Mouse (Mus musculus): ENCODE measurements around the gene Pold1. TPM values are rescaled to one million over a fixed set of nuclear protein-coding genes. Genes with fewer than 3 reads are reported as not detected.

Pold1 gene
- polyA plus RNA-seq, 1 experiment from 2014 or later: 101 TPM

DNA sequence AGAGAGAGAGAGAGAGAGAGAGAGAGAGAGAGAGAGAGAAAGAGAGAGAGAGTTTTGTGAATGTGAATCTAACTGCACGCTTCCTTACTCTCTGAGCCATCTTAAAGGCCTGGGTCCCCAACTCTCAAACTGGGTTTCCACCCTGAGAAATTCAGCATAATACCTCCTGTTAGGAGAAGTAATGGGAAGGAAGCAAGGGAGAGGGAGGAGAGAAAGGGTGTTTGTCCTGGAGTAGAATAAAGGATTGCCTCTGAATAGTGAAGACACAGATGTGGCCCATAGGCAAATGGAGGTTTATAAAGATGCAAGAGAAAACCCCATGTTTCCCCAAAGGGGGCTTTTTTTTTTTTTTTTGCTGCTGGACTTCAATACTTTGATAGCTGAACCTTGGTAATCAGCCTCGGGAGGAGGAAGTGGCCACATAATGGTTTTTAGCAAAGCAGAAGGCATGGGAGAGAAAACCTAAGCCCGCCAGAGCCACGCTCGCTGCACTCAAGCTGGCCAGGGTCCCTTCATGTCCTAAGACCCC lies 24.4 kb upstream of the Pold1 start:
- no peak overlapping the region for H3K4me3 ChIP-seq
- H3K9me3 ChIP-seq: no peaks in the 10 kb centered on the region
- H3K4me2 ChIP-seq (replicated peaks): no peak overlapping the region
- no peaks in the 10 kb centered on the region for H3K4me1 ChIP-seq
- 80% methylated on average over 5 of the region's 5 CpGs for WGBS
- ATAC-seq (ENCODE audit: low FRiP score, low read depth): no peak
- no peak overlapping the region for H3K9ac ChIP-seq
- peaks cover 9% of the 10 kb centered on the region; the same call in 1 of the 2 replicates for H3K27me3 ChIP-seq
- no peak overlapping the region for H3K27ac ChIP-seq
- no peaks in the 10 kb centered on the region for H3K36me3 ChIP-seq

DNA sequence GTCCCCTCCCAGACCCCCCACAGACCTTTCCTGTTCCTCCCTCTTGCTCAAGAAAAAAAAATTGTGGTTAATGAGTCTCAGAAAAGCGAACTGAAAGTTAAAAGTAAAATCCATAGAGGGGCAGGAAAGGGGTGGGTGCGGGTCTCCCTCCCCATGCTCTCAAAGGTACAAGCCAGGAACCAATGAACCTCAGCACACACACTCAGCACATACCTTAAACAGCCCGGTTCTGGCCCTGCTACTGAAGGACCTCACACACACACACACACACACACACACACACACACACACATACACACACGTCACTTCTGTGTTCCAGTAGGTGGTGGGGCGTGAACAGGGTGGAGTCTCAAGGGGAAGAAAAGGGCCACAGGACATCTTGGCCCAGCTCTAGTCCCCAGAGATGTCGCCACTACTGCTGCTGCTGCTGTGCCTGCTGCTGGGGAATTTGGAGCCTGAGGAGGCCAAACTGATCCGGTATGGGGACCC lies 23.6 kb upstream of the Pold1 start, which contains the start of gene Napsa:
Napsa (plus strand) TSS at position 168 of the 489 bp plus-strand sequence.
- ATAC-seq (ENCODE audit: low FRiP score, low read depth): no peak
- H3K9ac ChIP-seq: no peak within 1 kb of the TSS
- WGBS: 40% methylated on average over 7 of the region's 7 CpGs
- no peaks in the 10 kb centered on the region for H3K4me1 ChIP-seq
- no peaks in the 10 kb centered on the region for H3K9me3 ChIP-seq
- H3K27ac ChIP-seq: no peak within 1 kb of the TSS
- no peak within 1 kb of the TSS for H3K4me3 ChIP-seq
- H3K27me3 ChIP-seq: peaks cover 9% of the 10 kb centered on the region; the same call in 1 of the 2 replicates
- H3K36me3 ChIP-seq: no peaks in the 10 kb centered on the region
- H3K4me2 ChIP-seq (replicated peaks): no peak within 1 kb of the TSS

DNA sequence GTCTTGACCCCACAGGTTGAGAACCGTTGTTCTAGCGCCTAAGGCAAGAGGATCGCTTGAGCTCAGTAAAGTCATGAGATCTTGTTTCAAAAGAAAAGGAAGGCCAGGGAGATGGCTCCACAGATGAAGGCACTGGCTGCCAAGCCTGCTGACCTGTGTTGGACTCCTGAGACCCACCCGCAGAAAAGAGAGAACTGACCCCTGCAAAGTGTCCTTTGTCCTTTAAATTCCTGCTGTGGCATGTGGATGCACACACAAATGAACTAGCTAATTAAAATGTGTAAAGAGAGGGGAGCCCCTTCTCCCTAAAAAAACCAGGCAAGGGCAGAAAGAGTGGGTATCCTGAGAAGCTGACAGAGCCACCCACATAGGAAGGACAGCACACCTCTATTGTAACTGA lies 23.2 kb upstream of the Pold1 start:
- H3K4me2 ChIP-seq (replicated peaks): no peak overlapping the region
- H3K36me3 ChIP-seq: no peaks in the 10 kb centered on the region
- no peak overlapping the region for H3K4me3 ChIP-seq
- H3K27ac ChIP-seq: no peak overlapping the region
- peaks cover 9% of the 10 kb centered on the region; the same call in 1 of the 2 replicates for H3K27me3 ChIP-seq
- WGBS: 67% methylated on average over 4 of the region's 4 CpGs
- no peaks in the 10 kb centered on the region for H3K9me3 ChIP-seq
- no peak overlapping the region for H3K9ac ChIP-seq
- no peak for ATAC-seq (ENCODE audit: low FRiP score, low read depth)
- no peaks in the 10 kb centered on the region for H3K4me1 ChIP-seq

DNA sequence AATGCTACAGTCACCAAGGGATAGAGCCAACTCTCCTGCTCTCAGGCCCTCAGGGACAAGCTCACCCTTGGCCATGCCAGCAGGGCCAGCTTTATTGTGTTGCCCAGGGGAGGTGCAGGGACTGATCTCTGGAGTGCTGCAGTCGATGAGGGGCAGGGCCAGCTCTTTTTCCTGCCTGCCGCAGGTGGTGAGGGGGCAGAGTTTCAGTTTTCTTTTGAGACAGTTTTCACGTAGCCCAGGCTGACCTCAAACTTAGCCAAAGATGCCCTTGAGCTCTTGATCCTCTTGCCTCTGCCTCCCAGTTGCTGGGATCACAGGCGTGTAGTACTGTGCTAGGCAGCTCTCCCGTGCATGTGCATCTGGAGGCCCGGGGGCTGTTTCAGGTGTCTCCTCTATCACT lies 22.3 kb upstream of the Pold1 start:
- ATAC-seq (ENCODE audit: low FRiP score, low read depth): no peak
- H3K27ac ChIP-seq: no peak overlapping the region
- H3K4me2 ChIP-seq (replicated peaks): no peak overlapping the region
- H3K27me3 ChIP-seq: peaks cover 9% of the 10 kb centered on the region; the same call in 1 of the 2 replicates
- H3K9ac ChIP-seq: no peak overlapping the region
- H3K36me3 ChIP-seq: no peaks in the 10 kb centered on the region
- H3K9me3 ChIP-seq: no peaks in the 10 kb centered on the region
- WGBS: 83% methylated on average over 6 of the region's 6 CpGs
- H3K4me3 ChIP-seq: no peak overlapping the region
- no peaks in the 10 kb centered on the region for H3K4me1 ChIP-seq

DNA sequence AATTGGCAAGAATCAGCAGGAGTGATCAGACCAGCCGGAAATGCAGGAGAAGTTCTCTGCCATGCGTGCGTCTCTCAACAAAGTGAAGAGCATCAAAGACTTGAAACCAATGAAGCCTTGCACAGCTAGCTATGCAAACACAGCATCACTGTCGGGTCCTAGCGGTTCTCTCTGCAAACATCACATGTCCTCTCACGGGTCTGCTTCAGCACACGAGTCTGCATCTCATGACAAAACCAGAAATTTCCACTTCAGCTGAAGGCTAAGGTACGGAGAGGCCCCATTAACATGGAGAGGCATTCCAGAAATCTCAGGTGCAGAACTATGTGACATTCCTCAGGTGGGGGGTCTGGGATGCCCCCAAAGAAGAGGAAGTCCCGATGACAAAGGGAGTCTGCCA lies 20.2 kb upstream of the Pold1 start:
- ATAC-seq (ENCODE audit: low FRiP score, low read depth): no peak
- H3K4me3 ChIP-seq: no peak overlapping the region
- no peak overlapping the region for H3K27ac ChIP-seq
- no peaks in the 10 kb centered on the region for H3K4me1 ChIP-seq
- H3K36me3 ChIP-seq: no peaks in the 10 kb centered on the region
- H3K9ac ChIP-seq: no peak overlapping the region
- WGBS: 73% methylated on average over 9 of the region's 9 CpGs
- no peaks in the 10 kb centered on the region for H3K9me3 ChIP-seq
- H3K27me3 ChIP-seq: peaks cover 9% of the 10 kb centered on the region; the same call in 1 of the 2 replicates
- H3K4me2 ChIP-seq (replicated peaks): no peak overlapping the region

DNA sequence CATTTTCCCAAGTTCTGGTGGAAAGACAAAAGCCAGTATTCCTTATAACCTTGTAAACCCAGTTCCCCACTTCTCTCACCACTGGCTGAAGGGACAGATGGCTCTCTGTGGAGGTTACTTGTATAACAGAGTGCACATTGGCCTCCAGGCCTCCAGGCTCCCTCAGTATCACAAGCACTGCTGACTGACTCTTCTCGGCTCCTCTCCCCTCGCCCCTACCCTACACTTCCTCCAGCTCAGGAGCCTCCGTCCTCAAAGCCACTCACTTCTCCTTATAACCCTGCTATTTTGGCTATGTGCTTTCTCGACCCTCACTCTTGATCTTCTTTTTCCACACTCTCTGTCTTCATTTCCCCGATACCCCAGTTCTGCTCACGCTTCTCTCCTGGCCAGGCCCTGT lies 16.8 kb upstream of the Pold1 start:
- no peak for ATAC-seq (ENCODE audit: low FRiP score, low read depth)
- Histone ChIP-seq H3K27me3 (no peaks in the 10 kb centered on the region; the same call in 1 of the 2 replicates), H3K4me1 (no peaks in the 10 kb centered on the region), H3K4me3 (no peak overlapping the region), H3K36me3 (no peaks in the 10 kb centered on the region), H3K9me3 (no peaks in the 10 kb centered on the region), H3K9ac (no peak overlapping the region), H3K4me2 (replicated peaks) (no peak overlapping the region), H3K27ac (no peak overlapping the region)
- 71% methylated on average over 6 of the region's 6 CpGs for WGBS

DNA sequence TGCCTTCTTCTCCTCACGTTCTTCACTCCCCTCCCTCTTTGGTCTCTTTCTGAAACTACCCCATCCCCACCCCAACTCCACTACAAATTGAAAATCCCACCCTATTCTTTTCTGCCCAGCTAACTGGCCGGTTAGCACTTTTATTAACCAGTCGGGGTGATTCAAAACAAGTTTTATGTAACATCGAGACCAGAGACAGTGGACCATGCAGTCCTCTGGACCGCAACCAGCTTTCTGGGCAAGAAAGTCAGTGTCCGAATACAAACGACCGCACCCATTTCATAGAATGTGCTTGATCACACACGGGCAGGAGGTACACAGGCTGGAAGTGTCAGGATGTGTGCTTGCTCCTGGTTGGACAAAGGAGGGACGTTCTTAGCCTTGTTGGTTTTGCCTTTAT lies 15.8 kb upstream of the Pold1 start:
- no peak for ATAC-seq (ENCODE audit: low FRiP score, low read depth)
- no peak overlapping the region for H3K4me2 ChIP-seq (replicated peaks)
- no peak overlapping the region for H3K27ac ChIP-seq
- H3K27me3 ChIP-seq: no peaks in the 10 kb centered on the region; the same call in 1 of the 2 replicates
- H3K36me3 ChIP-seq: no peaks in the 10 kb centered on the region
- H3K9me3 ChIP-seq: no peaks in the 10 kb centered on the region
- no peak overlapping the region for H3K9ac ChIP-seq
- no peaks in the 10 kb centered on the region for H3K4me1 ChIP-seq
- WGBS: 85% methylated on average over 10 of the region's 10 CpGs
- no peak overlapping the region for H3K4me3 ChIP-seq

DNA sequence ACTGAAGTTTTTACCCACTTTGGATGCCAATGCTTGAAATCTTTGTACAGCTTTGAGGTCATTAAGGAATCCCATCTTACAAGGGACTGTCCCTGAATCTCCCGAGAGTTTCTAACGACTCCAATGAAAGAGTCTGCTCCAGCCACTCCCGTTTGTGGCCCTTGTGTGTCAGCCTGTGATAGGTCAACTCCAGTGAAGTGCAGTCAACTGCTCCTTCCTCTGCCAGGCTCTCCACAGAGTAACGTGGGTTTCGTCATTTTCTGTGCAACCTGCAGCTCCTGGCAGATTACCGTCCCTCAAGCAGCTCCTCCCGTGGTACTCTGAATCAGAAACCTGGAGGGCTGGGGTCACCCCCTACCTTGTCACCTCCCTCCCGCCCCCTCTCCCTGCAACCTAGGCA lies 14.6 kb upstream of the Pold1 start:
- Histone ChIP-seq H3K4me3 (no peak overlapping the region), H3K27me3 (no peaks in the 10 kb centered on the region; the same call in 1 of the 2 replicates), H3K36me3 (no peaks in the 10 kb centered on the region), H3K9ac (no peak overlapping the region), H3K4me1 (no peaks in the 10 kb centered on the region), H3K9me3 (no peaks in the 10 kb centered on the region), H3K27ac (no peak overlapping the region), H3K4me2 (replicated peaks) (no peak overlapping the region)
- ATAC-seq (ENCODE audit: low FRiP score, low read depth): no peak
- 47% methylated on average over 8 of the region's 8 CpGs for WGBS

DNA sequence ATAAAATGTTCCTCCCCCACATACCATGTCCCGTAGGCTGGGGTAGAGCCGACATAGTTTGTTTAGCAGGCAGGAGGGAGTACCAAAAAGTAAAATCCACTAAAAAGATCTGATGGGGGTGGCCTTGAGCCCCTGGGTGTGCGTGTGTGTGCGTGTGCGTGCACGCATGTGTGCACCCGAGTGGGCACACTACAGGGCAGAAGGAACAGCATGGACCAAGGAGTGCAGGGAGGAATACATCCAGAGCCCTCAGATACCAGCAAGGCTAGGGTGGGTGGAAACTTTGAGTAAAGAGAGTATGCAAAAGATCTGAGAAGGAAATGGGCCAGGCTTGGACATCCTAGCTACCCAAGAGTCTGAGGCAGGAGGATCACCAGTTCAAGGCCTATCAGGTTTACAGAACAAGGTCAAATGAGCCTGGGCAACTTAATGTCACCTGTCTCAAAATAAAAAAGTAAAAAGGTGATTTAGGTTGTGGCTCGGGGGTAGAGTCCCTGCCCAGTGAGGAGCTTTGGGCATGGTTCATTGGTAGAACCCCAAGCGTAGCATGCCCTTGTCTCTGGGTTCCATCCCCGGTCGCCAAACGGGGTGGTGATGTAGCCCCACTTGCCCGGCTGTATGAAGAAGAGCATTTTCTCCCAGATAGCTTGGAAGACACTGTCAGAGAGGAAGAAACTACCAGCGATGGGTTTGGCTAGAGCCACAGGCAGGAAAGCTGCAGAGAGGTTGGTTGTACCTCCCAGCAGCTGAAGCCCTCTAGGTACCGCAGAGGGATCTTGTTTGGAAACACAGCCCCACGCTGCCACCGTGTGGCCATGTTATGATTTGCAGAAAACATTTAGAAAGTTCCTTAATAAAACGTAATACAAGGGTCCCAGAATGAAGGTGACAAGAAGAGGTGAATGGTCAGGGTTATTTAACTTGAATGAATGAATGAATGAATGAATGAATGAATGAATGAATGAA lies 12.1 kb upstream of the Pold1 start:
- H3K27me3 ChIP-seq: no peaks in the 10 kb centered on the region; the same call in 1 of the 2 replicates
- H3K4me3 ChIP-seq: no peak overlapping the region
- peak; percentile 48 for ATAC-seq (ENCODE audit: low FRiP score, low read depth)
- peak overlapping the region; percentile 6; the same call in 1 of the 2 replicates for H3K9ac ChIP-seq
- no peak overlapping the region for H3K4me2 ChIP-seq (replicated peaks)
- no peaks in the 10 kb centered on the region for H3K36me3 ChIP-seq
- H3K4me1 ChIP-seq: no peaks in the 10 kb centered on the region
- WGBS: 54% methylated on average over 18 of the region's 18 CpGs
- no peak overlapping the region for H3K27ac ChIP-seq
- H3K9me3 ChIP-seq: no peaks in the 10 kb centered on the region

DNA sequence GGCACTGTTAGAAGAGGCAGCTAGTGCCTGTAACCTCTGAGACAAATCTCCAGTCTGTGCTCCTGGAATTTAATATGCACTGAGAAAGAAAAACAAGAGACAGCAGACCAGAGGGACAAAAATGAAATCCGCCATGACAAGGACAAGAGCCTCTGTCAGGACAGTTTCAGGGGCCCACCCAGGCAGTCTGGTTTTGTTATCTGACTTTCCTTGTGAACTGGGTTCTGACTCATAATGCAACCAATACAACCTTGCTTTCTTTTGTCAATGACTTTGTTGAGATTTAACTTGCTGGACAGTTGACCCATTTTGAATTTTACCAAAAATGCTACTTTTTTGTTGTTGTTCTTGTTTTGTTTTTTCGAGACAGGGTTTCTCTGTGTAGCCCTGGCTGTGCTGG lies 9.0 kb upstream of the Pold1 start:
- Histone ChIP-seq H3K27ac (no peak overlapping the region), H3K4me1 (peaks cover 9% of the 10 kb centered on the region), H3K4me2 (replicated peaks) (no peak overlapping the region), H3K9ac (no peak overlapping the region), H3K4me3 (no peak overlapping the region), H3K27me3 (no peaks in the 10 kb centered on the region; the same call in 1 of the 2 replicates), H3K36me3 (no peaks in the 10 kb centered on the region), H3K9me3 (no peaks in the 10 kb centered on the region)
- WGBS: 68% methylated on average over 2 of the region's 2 CpGs
- no peak for ATAC-seq (ENCODE audit: low FRiP score, low read depth)

DNA sequence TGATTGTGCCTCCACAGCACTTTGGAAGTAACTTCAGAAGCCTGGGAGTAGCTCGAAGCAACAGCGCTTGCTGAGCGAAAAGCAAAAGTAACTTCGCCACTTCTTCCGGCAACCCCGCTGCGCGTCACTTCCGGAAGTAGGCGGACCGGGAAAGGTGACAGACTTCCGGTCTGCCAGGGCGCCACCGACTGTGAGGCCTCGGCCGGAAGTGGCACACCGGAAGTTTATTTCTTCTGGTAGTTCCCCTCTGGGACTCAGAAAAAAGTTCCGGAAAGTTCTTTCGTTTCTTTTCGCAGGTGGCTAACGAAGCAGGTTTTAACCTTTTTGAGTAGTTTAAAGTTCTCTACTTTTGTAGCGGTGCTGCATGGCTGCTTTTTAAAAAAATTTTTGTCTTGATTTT lies 5.2 kb upstream of the Pold1 start, which contains the start of gene Nr1h2:
Nr1h2 (minus strand) TSS at position 126 of the 400 bp plus-strand sequence.
- under 1% methylated on average over 22 of the region's 22 CpGs for WGBS
- Histone ChIP-seq H3K4me3 (peak within 1 kb of the TSS; percentile 91), H3K27me3 (no peaks in the 10 kb centered on the region), H3K27ac (peak within 1 kb of the TSS; percentile 98), H3K4me2 (replicated peaks) (peak within 1 kb of the TSS; percentile 69), H3K9ac (peak within 1 kb of the TSS; percentile 73), H3K36me3 (peaks cover 32% of the 10 kb centered on the region), H3K4me1 (peaks cover 13% of the 10 kb centered on the region), H3K9me3 (no peaks in the 10 kb centered on the region)
- peak; percentile 84 for ATAC-seq (ENCODE audit: low FRiP score, low read depth)

DNA sequence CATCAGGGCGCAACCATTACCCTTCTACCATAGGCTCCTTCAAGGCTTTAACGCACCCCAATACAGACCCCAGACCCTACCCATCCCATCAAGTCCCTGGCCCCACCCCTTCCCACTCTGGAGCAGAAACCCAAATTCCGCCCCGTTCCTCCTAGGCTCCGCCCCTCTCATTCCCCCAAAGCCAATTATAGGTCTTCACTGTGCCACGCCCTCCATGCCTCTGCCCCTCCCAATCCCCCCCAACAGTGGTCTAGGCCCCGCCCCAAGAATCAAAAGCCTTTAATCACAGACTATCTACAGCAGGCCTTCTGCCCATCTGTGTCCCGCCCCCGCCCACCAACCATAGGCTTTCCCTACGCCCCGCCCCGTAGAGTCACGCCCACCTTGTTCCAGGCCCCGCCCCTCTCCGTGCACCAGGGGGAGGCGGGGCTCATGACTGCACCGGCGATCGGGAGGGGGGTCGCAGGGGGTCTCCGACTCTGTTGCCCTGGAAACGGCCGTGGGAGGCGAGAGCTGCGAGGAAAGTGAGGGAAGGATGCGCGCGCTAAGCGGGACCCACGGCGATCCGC lies 4.6 kb upstream of the Pold1 start:
- no peaks in the 10 kb centered on the region for H3K9me3 ChIP-seq
- H3K4me2 ChIP-seq (replicated peaks): peak overlapping the region; percentile 69
- peaks cover 32% of the 10 kb centered on the region for H3K36me3 ChIP-seq
- peaks cover 13% of the 10 kb centered on the region for H3K4me1 ChIP-seq
- peak overlapping the region; percentile 73 for H3K9ac ChIP-seq
- under 1% methylated on average over 32 of the region's 32 CpGs for WGBS
- H3K4me3 ChIP-seq: peak overlapping the region; percentile 91
- H3K27ac ChIP-seq: peak overlapping the region; percentile 98
- no peaks in the 10 kb centered on the region for H3K27me3 ChIP-seq
- peak; percentile 77 for ATAC-seq (ENCODE audit: low FRiP score, low read depth)
